Mouse (Mus musculus): ENCODE data around the gene Zfp422.

- TF ChIP-seq POLR2A (IDR thresholded peaks at IDR 0.05; ENCODE audit: borderline replicate concordance, insufficient read depth, low read length) (no peak), CTCF (IDR thresholded peaks at IDR 0.05; ENCODE audit: borderline replicate concordance, insufficient read depth, low read depth, low read length) (no peak)
These were observed 10.1 kb upstream of the Zfp422 start for GRCm38 (mm10) chr6:116638871-116639270.
